Mouse (Mus musculus) B cell, adult 62 days (primary cell): ENCODE measurements around the gene Gm9774. TPM values are rescaled to one million over a fixed set of nuclear protein-coding genes. Genes with fewer than 3 reads are reported as not detected.

Source experiments
- total RNA-seq: library from RNA; stranded (reverse); gene quantifications from 4 replicates; pipeline ENCODE4 v1.2.4, GENCODE M21; 2023

Gm9774 gene
- 1.0 to 3.2 TPM in 2 of 4 replicates, not detected in the others for total RNA-seq

GRCm38 (mm10) chr3:92429323-92429722 lies at the start of gene Gm9774:
TSS of gene Gm9774 (minus strand) at chr3:92429423.

GRCm38 (mm10) chr3:92458620-92459019 lies 29.4 kb upstream of the Gm9774 start, which contains the start of gene Sprr3:
TSS of gene Sprr3 (minus strand) at chr3:92458720.

GRCm38 (mm10) chr3:92438689-92439088 lies 9.5 kb upstream of the Gm9774 start, which contains the start of gene Sprr1b:
TSS of gene Sprr1b (minus strand) at chr3:92438789.

GRCm38 (mm10) chr3:92432282-92432681 lies 3.1 kb upstream of the Gm9774 start, which contains the start of gene Sprr2k:
TSS of gene Sprr2k (plus strand) at chr3:92432582.

GRCm38 (mm10) chr3:92417782-92418181 lies 11.4 kb downstream of the Gm9774 start, which contains the start of gene Sprr2j-ps:
TSS of gene Sprr2j-ps (plus strand) at chr3:92418082.

GRCm38 (mm10) chr3:92407691-92408090 lies 21.5 kb downstream of the Gm9774 start, which contains the start of gene Sprr2i:
TSS of gene Sprr2i (plus strand) at chr3:92407991.

GRCm38 (mm10) chr3:92385385-92385784 lies 43.8 kb downstream of the Gm9774 start, which contains the start of gene Sprr2h:
TSS of gene Sprr2h (plus strand) at chr3:92385685.

Other genes starting within 250 kb of the Gm9774 start
- not detected in 4 replicates for gene Sprr2a1, start 213.6 kb downstream of the Gm9774 start, total RNA-seq
- gene Sprr2a2, start 213.5 kb downstream of the Gm9774 start, total RNA-seq: not detected in 4 replicates
- not detected in 4 replicates for gene Sprr2a3, start 144.0 kb downstream of the Gm9774 start, total RNA-seq
- gene Sprr2b, start 112.8 kb downstream of the Gm9774 start, total RNA-seq: not detected in 4 replicates
- gene Sprr2d, start 90.3 kb downstream of the Gm9774 start, total RNA-seq: not detected in 4 replicates
- gene Sprr2e, start 77.3 kb downstream of the Gm9774 start, total RNA-seq: not detected in 4 replicates
- gene Sprr2f, start 64.2 kb downstream of the Gm9774 start, total RNA-seq: not detected in 4 replicates
- not detected in 4 replicates for gene Sprr2h, start 43.7 kb downstream of the Gm9774 start, total RNA-seq
- not detected in 4 replicates for gene Sprr2i, start 21.4 kb downstream of the Gm9774 start, total RNA-seq
- gene Sprr2j-ps, start 11.3 kb downstream of the Gm9774 start, total RNA-seq: not detected in 4 replicates
- gene Sprr2k, start 3.2 kb upstream of the Gm9774 start, total RNA-seq: not detected in 4 replicates
- gene Sprr1b, start 9.4 kb upstream of the Gm9774 start, total RNA-seq: not detected in 4 replicates
- gene Sprr3, start 29.3 kb upstream of the Gm9774 start, total RNA-seq: not detected in 4 replicates
- not detected in 4 replicates for gene Sprr1a, start 56.5 kb upstream of the Gm9774 start, total RNA-seq
- not detected in 4 replicates for gene Sprr4, start 71.1 kb upstream of the Gm9774 start, total RNA-seq
- gene 2310046K23Rik, start 105.1 kb upstream of the Gm9774 start, total RNA-seq: not detected in 4 replicates
- not detected in 4 replicates for gene Ivl, start 144.3 kb upstream of the Gm9774 start, total RNA-seq
- not detected in 4 replicates for gene Smcp, start 159.6 kb upstream of the Gm9774 start, total RNA-seq
- not detected in 4 replicates for gene 2210017I01Rik, start 178.1 kb upstream of the Gm9774 start, total RNA-seq
- not detected in 4 replicates for gene Lce6a, start 192.2 kb upstream of the Gm9774 start, total RNA-seq
- gene Lce1a1, start 218.9 kb upstream of the Gm9774 start, total RNA-seq: not detected in 4 replicates
- not detected in 4 replicates for gene Lce1b, start 227.5 kb upstream of the Gm9774 start, total RNA-seq
- not detected in 4 replicates for gene Lce1a2, start 240.9 kb upstream of the Gm9774 start, total RNA-seq
- not detected in 4 replicates for gene Lce1c, start 249.8 kb upstream of the Gm9774 start, total RNA-seq